Mouse (Mus musculus) heart, adult 9 months (tissue): ENCODE measurements around the gene Chrnb1.
A peak's percentile ranks its signal among the peaks of the same experiment; 100 is the strongest.

Source experiments
- DNase-seq, 2 experiments: peaks; one replicate each; pipeline ENCODE4 v3.0.0; 2022; ENCODE audit warnings: low spot score in 2 of 2

The Chrnb1 gene

GRCm38 (mm10) chr11:69775716-69776115 is 20.0 kb downstream of the Chrnb1 start:
- no peak for DNase-seq

GRCm38 (mm10) chr11:69774961-69775360 is 20.8 kb downstream of the Chrnb1 start:
- no peak for DNase-seq

- peak; percentile 33 to 45 for DNase-seq
These were observed 28.2 kb downstream of the Chrnb1 start for GRCm38 (mm10) chr11:69767625-69767909.

DNA sequence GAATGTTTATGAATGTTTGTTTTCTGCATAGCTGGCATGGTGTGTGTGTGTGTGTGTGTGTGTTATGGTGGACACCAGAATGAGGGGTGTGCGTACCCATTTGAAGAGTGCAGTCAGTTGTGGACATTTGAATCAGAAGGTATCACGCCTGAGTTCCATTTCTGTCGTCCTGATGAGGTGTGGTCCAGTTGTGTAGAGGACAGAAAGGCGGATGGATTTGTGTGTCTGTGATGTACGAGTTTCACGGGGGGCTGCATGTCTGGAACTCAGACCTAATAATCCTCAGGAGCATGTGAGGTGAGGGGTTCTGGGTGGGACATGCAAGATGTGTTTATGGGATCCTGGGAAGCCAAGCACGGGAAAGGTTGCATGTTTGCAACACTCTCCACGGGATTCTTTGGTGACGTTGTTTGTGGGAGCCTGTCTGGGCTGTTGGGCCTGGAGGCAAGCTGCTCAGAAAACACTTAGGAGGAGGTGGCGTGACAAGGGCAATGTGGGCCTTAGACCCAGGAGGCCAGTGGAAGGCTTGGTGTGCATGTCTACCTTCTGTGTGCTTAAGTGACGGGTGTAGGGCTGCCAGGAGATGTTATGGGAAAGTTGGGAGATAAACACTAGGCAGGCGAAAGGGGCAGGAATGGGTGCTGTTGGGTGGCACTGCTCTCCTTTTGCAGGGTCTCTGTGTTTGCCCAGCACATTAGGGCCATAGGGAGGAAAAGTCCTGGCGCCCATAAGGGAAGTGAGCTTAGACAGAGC is 28.7 kb downstream of the Chrnb1 start:
- no peak for DNase-seq

GRCm38 (mm10) chr11:69766126-69766609 is 29.6 kb downstream of the Chrnb1 start:
- peak; percentile 76 to 77 for DNase-seq

DNA sequence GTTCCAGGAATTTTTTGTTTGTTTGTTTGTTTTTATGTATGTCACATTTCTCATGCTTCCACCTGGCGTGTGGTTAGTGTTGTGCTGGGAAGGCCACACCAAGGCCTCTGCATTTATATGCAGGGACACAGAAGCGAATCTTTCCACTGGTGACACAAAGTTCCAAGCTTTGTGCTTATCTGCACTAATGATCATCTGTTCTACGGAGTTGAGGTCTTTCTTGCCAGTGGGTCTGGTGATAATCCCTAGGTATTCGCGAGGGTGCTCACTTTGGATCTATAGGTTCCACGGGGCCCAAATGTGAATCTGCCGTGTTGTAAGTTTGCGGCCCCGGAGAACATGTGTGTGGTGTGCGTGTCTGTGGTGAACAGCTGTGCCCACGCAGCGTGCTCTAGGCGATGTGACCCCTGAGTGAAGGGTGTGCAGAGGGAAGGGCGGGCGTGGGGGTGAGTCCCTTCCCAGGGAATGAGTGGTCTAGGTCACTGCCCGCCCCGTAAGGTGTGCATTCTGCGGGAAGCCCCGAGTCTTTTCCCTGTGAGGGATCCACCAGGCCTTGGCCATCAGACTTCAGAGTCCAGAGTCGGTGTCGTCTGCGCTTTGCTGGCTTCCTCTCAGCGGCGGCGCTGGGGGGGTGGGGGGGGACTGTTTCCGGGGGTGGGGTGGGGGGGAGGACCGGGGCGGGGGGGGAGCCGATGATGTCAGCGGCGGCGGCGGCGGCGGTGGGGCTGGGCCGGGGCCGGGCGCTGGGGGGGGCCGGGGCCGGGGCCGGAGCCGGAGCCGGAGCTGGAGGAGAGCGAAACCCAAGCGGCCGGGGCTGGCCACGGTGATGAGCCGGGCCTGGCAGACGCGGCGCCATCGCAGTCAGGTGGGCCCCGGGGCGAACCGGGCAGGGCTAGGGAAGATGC is 30.3 kb downstream of the Chrnb1 start, which contains the start of gene Zbtb4:
Gene Zbtb4 (plus strand): TSS at position 692 of the 905 bp plus-strand sequence.
- peak; percentile 49 to 50 for DNase-seq

GRCm38 (mm10) chr11:69763551-69763950 is 32.2 kb downstream of the Chrnb1 start:
- no peak for DNase-seq

GRCm38 (mm10) chr11:69761868-69762267 is 33.9 kb downstream of the Chrnb1 start, which contains the start of gene Slc35g3:
TSS of gene Slc35g3 (minus strand) at chr11:69761968.
- no peak for DNase-seq

GRCm38 (mm10) chr11:69760901-69761200 is 34.9 kb downstream of the Chrnb1 start:
- no peak for DNase-seq

DNA sequence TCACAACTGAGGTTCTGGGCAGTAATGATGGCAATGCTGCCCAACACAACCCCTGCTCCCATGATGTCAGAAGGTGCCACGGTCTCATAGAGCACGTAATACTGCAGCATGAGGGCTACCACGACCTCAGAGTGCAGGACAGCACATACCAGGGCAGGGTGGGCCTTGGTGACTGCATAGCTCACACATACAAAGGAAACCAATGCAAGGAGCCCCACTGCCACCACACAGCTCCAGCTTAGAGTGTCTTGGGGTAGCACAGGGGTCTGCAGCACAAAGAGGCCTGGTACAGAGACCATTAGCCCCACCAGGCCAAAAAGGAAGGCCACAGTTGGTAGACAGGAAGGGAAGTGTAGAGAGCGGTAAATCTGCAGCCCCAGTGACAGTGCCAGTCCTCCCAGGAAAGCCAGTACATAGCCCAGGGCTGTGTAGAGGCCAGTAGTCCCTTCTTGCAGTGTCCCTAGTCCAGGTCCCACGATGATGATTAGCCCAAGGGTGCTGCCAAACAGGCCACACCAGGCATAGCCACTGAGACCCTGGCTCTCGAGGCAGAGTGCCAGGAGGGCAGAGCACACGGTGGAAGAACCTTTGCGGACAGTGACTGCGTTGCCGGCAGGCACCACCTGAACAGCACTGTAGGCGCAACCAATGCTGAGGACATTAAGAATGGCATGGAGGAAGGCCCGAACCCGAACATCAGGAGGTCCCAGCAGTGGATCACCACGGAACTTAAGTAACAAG is 35.4 kb downstream of the Chrnb1 start:
- no peak for DNase-seq

GRCm38 (mm10) chr11:69758971-69759721 is 36.6 kb downstream of the Chrnb1 start:
- peak; percentile 92 to 94 for DNase-seq

GRCm38 (mm10) chr11:69758478-69758970 is 37.2 kb downstream of the Chrnb1 start, which contains the start of gene Polr2a:
TSS of gene Polr2a (minus strand) at chr11:69758637.
- DNase-seq, result peak; percentile 98

- peak; percentile 98 to 99 for DNase-seq
These were observed 37.7 kb downstream of the Chrnb1 start for GRCm38 (mm10) chr11:69758090-69758456.

DNA sequence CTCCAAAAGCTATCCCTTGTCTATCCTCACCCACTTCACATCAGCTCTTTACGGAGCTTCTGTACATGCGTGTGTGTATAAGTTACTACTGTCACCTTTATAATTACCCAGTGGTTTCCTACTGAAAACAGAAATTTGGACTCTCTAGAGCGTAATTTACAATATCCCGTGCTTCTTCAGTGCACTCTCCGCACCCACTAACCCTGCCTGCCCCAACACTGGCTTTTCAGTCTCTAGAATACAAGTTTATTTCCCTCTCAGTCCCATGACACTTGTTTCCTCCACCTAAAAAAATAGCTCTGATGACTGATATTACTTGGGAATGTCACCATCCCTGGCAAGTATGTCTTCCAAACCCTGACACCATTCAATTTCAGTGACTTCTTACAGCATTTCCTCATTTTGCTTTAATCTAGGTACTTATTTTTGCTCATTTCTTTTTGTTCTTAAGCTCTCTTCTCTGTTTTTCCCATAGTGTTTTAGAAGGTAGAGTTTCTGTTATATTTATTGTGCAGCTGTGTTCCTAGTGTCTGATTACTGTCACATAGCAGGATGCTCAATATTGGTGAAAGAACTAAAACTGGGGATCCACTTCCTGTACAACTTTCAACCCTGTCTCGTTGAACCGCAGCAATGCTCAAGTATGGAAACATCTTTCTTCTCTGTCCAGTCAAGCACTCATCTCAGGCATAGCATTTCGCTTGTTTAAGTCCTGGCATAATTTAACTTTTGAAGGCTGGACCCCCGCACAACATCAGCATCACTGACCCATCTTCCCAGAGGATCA is 38.2 kb downstream of the Chrnb1 start:
- no peak for DNase-seq

DNA sequence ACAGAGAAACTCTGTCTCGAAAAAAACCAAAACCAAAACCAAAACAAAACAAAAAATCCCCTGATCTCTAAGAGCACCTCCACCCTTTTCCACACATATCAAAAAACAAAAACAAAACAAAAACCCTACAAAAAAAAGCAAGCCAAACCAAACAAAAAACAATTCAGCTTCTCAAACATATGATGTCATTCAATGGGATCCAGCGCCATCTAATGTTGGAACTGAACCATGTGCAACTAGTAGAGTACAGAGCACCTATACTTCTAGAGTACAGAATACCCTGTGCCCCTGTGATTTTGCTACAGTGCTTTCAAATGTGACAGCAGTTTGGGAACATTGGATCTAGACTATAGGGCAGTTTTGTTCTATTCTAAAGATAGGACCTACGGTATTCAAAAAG is 41.0 kb downstream of the Chrnb1 start:
- peak in 1 of 2 experiments; percentile 42 for DNase-seq

DNA sequence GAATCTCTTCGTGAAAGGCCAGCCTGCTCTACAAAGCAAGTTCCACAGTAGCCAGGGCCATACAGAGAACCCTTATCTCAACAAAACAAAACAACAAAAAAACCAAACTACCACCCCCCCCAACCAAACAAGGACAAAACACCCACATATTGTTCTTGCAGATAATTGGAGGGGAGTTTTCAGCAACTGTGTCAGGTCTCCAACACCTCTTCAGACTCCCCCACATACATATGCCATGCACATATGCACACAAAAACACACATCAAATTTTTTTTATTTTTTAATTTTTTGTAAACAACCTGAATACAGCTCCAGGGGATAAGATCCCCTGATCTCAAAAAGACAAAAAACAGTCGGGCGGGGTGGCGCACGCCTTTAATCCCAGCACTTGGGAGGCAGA is 41.5 kb downstream of the Chrnb1 start:
- DNase-seq, result no peak

DNA sequence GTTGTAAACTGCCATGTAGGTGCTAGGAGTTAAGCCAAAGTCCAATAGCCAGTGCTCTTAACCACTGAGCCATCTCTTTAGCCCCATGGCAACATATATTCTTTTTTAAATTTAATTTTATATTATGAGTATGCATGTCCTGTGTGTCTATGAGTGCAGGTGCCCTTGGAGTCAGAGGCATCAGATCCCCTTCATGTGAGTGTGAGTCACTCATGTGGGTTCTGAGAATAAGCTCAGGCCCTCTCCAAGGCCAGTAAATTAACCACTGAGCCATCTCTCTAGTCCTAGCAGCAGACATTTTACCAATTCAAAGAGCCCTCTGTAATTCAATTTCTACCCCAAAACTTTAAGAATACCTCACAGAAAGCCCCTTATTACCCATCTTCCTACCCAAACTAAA is 43.1 kb downstream of the Chrnb1 start:
- no peak for DNase-seq

GRCm38 (mm10) chr11:69751635-69752034 is 44.1 kb downstream of the Chrnb1 start:
- no peak for DNase-seq
